Mouse (Mus musculus) left cerebral cortex, adult 18-20 months (tissue): ENCODE measurements around the gene Bfsp1. TPM values are rescaled to one million over a fixed set of nuclear protein-coding genes. Genes with fewer than 3 reads are reported as not detected.

ENCODE experiments used
- DNase-seq, 2 experiments: peaks; one replicate each; pipeline ENCODE4 v3.0.0; 2021 to 2022; ENCODE audit warnings: low spot score in 2 of 2, mixed read lengths in 1 of 2
- total RNA-seq, 2 experiments: library from RNA; stranded (reverse); gene quantifications; 2 replicates each; pipeline ENCODE4 v1.2.3; 2021

Bfsp1 gene
- total RNA-seq, 2 experiments from 2014 or later: 0.74 to 1.0 TPM

DNA sequence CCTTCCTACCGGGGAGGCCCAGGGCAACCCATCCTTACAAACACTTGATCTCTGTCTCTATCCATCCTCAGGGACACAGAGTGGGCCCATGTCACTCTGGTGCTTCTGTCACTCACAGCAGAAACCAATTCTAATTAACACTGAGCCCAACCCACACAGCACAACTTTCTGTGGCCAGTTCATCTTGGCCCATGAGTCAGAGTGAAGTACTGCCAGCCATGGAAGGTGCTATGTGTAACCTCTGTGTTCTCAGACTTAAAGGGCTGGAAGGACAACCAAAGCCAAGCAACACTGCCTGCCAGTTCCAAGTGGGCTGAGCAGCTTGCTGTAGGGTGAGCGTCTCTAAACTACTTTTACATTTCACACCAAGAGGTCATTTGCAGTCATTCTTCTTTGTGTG, 3.8 kb downstream of the Bfsp1 start:
- no peak for DNase-seq

- no peak for DNase-seq
These were observed 9.5 kb downstream of the Bfsp1 start for GRCm38 (mm10) chr2:143853447-143853846.

GRCm38 (mm10) chr2:143852295-143853275, 10.4 kb downstream of the Bfsp1 start:
- no peak for DNase-seq

DNA sequence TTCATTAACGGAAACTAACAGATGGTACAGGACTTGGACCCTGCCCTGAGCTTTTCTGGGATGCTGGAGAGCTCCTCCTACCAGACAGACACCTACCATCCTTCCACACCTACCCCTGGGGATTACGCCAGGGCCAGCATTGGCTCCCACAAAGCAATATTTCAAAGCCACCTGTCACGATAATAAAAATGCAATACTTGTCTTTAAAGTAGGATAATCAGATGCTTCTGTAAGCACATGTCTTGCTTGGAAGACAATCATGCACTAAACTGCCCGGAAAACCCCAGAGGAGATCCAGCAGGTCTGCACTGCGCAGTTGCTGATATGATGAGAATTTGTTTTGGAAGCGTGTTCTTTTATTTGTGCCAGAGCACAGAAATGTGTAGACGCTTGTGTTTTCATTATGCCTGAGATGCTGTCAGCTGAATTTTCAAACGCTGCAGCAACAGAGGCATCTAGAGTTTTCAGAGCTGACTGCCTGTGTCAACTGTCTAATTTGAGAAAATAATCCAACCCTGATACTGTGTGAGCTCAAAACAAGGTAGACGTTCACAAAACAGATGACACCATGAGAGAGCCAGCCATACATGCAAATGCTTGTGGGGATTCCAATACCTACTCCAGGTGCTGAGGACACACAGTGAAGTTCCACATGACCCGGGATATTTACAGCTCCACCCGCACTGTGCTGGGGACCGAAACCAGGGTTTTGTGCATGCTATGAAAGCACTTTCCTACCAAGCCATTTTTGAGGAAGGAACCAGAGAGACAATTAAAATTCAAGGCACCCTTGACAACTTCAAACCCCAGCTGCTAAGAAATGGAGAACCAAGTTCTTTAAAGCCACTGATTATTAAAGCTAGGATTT, 11.4 kb downstream of the Bfsp1 start:
- DNase-seq: peak in 1 of 2 experiments; percentile 12

DNA sequence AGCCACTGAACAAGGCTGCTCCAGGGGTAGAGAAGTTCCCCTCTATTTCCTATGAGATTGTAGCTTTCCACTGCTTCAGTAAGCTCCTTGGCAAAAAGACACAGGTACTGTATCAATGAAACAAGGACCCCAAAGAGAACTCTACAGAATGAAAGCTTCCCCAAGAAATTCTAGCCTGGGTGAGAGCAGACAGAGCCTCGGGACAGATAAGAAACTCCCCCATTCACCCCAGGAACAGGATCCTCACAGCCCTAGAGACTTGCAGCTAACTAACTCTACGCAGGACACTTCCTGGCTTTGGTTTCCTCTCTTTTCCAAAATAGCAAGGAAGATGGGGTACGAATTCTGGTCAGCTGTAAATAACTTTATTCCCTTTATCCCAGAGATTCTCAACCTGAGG, 15.7 kb downstream of the Bfsp1 start:
- no peak for DNase-seq

DNA sequence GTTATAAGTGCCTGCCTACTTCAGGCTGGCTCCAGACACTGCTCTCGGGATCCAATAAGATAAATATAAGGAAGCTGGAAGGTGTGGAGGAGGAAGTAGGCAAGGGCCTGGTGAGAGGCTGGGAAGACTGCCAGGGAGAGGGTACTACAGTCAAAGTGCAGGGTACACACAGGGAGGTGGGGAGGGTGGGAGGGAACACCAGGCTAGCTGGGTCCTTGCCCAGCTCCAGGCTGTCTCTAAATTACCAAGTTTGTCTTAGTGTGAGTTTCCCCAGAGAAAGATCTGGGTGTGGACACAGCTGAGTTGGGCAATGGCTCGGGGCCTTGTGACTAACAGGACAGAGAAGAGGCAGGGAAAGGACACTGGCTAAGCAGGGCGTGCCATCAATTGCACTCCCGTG, 16.2 kb downstream of the Bfsp1 start:
- DNase-seq: peak in 1 of 2 experiments; percentile 29

DNA sequence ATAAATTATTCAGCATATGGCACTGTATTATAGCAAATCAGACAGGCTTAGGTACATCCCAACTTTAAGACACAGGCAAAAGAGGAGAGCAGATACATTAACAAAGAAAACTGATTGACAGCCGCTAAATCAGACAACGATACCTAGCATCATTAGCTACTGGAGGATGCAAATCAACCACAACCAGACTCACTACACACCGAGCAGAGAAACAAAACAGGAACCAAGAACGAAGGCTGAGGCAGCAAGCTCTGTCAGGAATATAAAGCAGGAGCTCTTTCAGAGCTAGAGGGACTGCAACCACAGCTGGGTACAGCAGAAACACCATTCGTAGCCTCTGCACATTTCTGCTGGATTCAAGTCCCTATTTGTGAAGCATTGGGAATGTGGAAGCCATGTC, 18.2 kb downstream of the Bfsp1 start:
- DNase-seq: no peak

DNA sequence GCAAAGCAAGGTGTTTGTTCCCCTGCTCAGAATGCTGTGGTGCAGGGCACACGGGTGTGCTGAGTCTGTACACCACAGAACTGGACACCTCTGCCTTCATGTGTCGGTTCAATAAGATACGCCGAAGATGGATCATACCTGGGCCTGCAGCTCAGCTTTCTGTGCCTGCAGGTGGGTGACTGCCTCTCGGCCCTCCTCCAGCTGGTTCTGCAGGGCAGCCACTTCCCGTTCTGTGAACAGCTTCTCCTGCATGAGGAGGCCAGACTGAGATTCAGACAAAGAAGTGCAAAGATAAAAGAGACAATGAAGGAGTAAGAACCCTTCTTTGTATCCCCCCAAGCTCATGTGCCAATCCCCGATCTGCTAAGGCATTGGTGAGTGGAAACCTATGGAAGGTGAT, 21.4 kb downstream of the Bfsp1 start:
- no peak for DNase-seq

- DNase-seq: no peak
These were observed 22.1 kb downstream of the Bfsp1 start for GRCm38 (mm10) chr2:143840895-143841294.

- DNase-seq: no peak
These were observed 23.5 kb downstream of the Bfsp1 start for GRCm38 (mm10) chr2:143839458-143839857.

DNA sequence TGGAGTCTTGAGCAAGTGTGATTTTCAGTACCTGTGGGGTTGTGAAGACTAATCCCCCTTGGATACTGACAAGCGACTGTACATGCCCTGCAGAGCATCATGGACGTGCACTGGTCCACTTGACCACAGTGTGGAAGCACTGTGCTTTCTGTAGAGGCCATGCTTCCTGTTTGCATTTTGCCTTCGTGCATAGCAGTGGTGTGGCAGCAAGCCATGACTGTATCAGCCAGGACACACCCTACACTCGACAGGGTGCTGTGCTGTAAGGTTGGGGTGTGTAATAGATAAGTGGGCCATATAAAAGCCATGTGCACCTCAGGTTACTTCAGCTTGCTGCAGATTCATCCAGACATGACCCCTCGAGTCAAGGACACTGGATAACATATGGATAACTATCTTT, 24.3 kb downstream of the Bfsp1 start:
- DNase-seq: no peak

GRCm38 (mm10) chr2:143837291-143837701, 25.7 kb downstream of the Bfsp1 start:
- DNase-seq: peak; percentile 64 to 81

DNA sequence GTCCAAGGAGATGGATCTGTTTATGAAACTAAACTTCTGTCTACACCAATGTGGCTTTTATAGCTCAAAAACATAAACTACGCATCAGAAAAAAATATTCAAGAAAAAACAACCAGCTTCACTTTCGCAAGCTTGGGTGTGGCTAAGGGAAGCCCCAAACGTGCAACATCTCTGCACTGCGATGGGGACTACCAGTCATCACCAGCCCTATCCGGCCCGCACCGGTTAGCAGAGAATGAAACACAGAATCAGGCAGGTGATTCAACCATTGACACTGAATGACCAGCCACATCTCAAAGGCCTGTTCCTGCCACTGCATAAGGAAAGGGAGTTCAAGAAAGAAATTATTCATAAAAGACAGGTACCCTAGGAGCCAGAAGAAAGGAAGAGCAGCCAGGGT, 27.2 kb downstream of the Bfsp1 start:
- DNase-seq: no peak

DNA sequence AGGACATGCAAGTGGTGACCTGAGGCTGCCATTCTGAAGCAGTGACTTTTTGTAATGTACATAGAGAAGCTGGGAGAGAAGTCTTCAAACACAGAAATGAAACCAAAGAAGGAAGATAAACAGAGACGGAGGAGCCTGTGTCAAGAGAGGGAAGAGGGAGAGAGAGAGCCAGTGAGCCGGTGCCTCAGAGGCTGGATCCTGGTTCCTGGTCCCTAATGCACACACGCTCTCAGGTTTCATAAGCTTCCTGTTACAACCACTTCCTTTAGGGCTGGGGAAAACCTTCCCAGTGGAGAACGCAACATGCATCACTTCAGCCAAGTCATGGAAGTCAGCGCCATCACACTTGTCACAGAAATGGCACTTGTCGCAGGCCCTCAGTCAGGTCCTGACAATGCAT, 28.9 kb downstream of the Bfsp1 start:
- DNase-seq: no peak

DNA sequence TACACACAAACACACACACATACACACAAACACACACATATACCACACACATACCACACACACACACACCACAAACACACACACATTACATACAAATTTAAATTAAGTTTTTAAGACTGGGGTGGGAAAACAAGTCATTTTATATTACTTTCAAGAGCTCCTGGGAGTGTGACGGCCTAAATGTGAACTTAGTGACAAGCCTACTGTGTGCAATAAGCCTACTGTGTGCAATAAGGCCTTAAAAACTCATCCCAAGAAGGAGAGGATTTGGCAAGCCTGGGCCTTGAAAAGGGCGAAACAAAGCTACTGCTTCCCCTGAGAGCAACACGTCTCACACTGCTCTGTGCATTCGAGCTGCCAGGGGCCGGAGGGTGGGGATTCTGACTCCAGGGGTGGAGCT, 30.3 kb downstream of the Bfsp1 start:
- DNase-seq: no peak

DNA sequence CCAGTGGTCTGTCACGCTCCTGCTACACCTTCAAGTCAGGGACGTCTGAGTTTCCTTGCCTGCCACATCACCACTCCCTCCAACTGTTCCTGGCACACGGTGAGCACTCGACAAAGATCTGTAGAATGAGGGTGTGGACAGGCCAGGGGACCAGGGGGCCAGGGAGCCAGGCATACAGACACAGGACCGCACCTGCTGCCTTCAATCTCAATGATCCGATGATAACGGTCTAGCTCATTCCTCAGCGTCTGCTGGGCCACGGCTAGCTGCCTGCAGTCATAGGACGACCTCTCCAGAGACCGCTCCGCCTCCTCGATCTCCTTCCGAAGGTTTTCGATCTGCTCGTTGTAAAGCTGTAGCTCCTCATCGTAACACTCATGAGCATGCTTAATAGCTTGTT, 31.3 kb downstream of the Bfsp1 start:
- DNase-seq: no peak

- no peak for DNase-seq
These were observed 49.5 kb downstream of the Bfsp1 start for GRCm38 (mm10) chr2:143813461-143813860.

DNA sequence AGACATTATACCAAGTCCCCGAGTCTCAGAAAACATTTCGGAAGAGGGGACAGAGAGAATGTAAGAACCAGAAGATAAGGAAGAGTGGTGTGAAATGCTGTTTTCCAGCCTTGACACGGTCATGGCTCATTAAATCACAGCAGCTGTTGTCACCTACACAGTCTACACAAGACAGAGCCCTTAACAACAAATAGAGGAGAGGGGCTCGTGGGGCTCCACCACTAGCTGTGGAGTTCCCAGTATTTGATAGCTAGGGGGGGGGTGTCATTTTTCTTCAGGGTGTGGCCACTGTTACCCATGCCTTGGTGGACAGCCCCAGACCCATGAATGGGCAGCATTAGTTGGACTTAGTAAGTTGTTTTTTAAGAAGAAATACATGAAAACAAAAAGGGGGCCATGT, 50.7 kb downstream of the Bfsp1 start:
- no peak for DNase-seq

GRCm38 (mm10) chr2:143808789-143809188, 54.2 kb downstream of the Bfsp1 start:
- no peak for DNase-seq

DNA sequence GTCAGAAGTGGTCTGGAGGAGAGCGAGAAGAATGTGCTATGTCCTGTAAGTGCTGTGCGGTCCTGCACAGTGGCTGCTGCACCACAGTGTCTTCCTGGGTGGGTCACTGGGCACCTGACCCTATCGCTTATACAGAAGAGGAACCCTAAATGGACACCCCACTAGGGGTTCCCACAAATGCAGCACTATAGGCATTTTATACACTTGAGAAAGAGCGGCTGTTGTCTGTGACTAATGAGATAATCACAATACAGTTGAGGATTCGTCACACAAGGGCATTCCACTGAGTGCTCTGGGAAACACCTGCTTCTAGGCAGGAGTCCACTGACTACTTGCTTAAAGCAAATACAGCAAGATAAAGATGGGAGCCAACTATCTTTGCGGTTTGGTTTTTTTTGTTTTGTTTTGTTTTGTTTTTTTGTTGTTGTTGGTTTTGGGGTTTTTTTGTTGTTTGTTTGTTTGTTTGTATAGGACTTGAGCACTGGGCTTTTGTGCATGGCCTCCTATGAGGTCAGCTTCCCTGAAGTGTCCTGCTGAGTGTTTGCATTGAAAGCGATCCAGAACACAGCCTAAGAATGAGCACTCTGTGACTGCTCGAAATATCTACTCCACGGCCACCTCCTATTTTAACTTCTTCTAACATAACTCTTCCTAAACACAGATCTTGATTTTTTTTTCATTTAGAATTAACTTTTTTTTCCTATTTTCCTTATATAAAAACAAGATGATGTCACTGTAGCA, 55.9 kb downstream of the Bfsp1 start:
- no peak for DNase-seq
